Mouse (Mus musculus): Measurements from ENCODE around the gene Myl4. TPM values are rescaled to one million over a fixed set of nuclear protein-coding genes. Genes with fewer than 3 reads are reported as not detected.
"Not testable (repeated sequence)": the region's sequence is repeated elsewhere in the genome, so short reads cannot be mapped to it uniquely, and the experiment has no call there.

The Myl4 gene
- 100 to 1,000 TPM; 832 to 984 TPM for total RNA-seq (2021)

DNA sequence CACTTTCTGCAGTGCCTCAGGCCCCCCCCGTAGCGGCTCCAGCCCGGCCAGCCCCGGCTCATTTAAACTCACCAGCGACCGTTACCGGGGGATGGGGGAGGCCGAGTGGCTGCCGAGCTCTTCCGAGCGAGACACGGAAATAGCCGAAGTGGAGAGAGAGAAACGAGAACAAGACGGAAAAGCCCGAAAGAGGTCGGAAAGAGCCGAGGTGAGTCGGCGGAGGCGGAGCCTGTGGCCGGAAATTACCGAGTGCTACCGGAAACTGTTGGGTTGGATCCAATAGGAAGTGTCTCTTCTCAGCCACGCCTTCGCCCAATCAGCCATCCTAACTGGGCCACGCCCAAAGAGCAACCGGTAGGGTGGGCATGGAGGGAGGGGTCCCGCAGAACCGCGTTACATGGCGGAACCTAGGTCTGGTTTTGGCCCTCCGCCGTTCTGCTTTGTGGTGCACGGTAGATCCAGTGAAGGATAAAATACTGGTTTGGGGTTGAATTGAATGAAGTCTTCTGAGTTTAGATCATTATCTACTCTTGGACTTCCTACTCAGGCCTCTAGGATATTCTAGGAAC is at the start of gene Myl4, which contains the start of gene Cdc27:
TSS of gene Myl4 (plus strand) at position 258 of the 569 bp plus-strand sequence.
TSS of gene Cdc27 (minus strand) at position 215 of the 569 bp plus-strand sequence.
- intact Hi-C loops (cut with DNase I), result no loop called here
- peak; percentile 95 for DNase-seq (ENCODE audit: low spot score)

DNA sequence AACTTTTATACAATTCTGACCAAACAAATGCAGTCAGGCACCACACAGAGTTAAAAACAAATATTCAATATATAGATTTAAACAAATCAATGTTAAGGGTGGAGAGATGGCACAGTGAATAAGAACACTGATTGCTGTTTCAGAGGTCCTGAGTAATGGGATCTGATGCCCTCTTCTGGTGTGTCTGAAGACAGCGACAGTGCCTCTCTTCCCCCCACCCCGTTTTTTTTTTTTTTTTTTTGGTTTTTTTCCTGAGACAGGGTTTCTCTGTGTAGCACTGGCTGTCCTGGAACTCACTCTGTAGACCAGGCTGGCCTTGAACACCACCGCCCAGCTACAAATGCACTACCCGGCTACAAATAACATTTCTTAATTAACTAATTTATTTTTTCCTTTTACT is 42.0 kb upstream of the Myl4 start:
- intact Hi-C loops (cut with DNase I), result no loop called here
- no peak for DNase-seq (ENCODE audit: low spot score)

- DNase-seq (ENCODE audit: low spot score), result no peak
- intact Hi-C loops (cut with DNase I), result no loop called here
These were observed 39.9 kb upstream of the Myl4 start for GRCm38 (mm10) chr11:104510606-104511005.

GRCm38 (mm10) chr11:104512436-104512835 is 38.0 kb upstream of the Myl4 start:
- intact Hi-C loops (cut with DNase I), result no loop called here
- no peak for DNase-seq (ENCODE audit: low spot score)

GRCm38 (mm10) chr11:104525935-104526334 is 24.5 kb upstream of the Myl4 start:
- DNase-seq (ENCODE audit: low spot score), result no peak
- intact Hi-C loops (cut with DNase I), result no loop called here

DNA sequence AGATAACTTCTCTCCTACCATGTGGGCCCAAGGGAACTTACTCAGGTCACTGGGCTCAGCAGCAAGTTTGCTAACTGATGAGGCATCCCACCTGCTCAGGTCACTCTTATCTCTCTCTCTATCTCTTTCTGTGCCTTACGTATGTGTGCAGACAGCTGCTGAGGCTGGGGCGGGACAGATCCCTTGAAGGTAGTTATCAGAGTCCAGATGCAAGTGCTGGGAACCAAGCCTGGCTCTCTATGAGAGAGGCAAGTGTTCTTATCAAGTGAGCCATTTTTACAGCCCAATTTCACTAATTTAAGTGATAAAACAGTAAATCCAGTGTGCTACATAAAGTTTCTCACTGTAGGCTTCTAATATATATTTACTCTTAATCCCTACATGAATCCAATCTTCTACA is 13.6 kb upstream of the Myl4 start:
- intact Hi-C loops (cut with DNase I), result no loop called here
- DNase-seq (ENCODE audit: low spot score), result no peak

GRCm38 (mm10) chr11:104537945-104538555 is 12.4 kb upstream of the Myl4 start:
- intact Hi-C loops (cut with DNase I), result no loop called here
- no peak for DNase-seq (ENCODE audit: low spot score)

- no peak for DNase-seq (ENCODE audit: low spot score)
- intact Hi-C loops (cut with DNase I), result no loop called here
These were observed 10.7 kb upstream of the Myl4 start for GRCm38 (mm10) chr11:104539811-104540210.

DNA sequence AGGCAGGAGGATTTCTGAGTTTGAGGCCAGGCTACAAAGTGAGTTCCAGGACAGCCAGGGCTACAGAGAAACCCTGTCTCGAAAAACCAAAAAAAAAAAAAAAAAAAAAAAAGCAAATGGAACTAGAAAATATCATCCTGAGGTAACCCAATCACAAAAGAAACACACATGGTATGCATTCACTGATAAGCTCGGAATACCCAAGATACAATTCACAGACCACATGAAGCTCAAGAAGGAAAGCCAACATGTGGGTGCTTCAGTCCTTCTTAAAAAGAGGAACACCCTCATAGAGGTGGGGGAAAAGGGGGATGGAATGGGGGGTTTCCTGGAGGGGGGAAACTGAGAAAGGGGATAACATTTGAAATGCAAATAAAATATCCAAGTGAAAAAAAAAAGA is 7.1 kb upstream of the Myl4 start:
- intact Hi-C loops (cut with DNase I); DNase-seq (ENCODE audit: low spot score): not testable (repeated sequence)

GRCm38 (mm10) chr11:104544507-104544906 is 6.0 kb upstream of the Myl4 start:
- intact Hi-C loops (cut with DNase I), result no loop called here
- no peak for DNase-seq (ENCODE audit: low spot score)

DNA sequence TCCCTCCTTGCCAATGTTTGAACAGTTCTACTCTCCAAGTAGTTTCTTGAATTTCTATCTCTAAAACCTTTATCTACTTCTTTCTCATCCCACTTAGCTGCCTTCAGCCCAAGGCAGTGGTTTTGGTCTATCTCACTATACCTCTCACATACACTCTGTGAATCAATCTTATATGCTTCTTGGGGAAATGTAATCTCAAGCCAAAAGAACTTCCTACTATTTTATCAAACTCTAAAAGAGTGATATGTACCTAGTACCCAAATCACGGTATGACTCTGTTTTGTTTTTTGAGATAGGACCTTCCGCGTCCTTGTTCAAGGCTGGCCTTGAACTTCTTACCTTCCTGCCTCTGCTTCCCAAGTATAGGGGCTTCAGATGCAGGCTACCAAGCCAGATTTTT is 3.0 kb upstream of the Myl4 start:
- intact Hi-C loops (cut with DNase I), result no loop called here
- DNase-seq (ENCODE audit: low spot score), result no peak

DNA sequence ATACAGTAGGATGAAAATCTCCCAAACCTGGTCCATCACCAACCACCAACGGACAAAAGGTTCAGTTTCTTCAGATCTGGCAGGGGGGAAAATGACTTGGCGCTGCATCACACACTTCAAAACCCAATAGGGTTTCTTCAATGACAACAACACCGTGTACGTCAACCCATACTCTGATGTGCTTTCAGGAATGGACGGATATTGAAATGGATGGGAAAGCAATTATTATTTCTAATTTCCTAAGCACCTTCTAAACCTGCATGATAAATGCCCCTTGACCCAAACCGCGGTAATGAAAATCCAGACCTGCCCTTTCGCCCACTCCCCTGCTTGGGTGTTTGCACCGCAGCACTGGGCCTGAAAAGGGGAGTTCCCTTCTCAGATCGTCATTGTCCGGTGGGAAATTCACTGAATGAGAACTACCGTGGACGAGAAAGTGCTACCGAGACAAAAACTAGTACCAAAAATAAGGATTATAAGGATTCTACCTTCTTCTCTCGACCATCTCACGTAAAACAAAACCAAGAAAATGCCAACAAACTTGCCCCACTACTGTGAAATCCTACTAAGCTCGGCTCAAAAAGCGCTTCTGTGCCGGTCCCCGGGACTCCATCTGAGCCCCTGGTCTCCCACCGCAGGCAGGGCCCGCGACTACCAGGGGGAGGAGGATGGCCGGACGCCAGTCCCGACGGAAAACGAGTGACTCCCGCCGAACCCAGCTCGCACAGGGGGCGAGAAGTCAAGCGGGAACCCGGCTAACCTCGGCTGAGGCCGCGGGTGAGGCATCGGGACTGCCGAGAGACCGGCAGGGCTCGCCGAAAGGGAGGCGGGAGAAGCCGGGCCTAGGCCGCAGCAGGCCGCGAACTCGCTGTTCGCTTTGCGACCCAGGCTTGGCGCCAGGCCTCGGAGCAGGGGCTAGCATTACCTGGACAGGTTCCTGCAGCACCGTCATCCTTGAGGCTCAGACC is 741 bp upstream of the Myl4 start:
- intact Hi-C loops (cut with DNase I), result no loop called here
- peak; percentile 66 for DNase-seq (ENCODE audit: low spot score)

DNA sequence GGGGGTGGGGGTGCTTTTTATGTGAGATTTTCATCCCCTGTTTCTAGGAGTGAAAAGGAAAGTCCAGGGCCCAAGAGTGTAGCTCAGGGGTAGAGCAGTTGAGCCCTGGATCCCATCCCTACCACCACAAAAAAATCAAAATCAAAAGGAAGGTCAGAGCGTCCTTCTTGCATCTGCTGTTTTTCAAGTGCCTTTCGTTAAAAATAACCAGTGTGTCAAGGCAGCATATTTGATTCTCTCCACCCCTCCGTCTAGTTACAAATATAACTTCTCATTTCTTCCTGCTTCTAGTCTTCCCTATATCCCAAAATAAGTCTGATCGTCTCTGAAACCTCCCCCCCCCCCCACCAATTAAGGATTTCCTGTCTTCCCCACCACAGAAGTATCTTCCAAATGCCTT is 7.6 kb downstream of the Myl4 start:
- no peak for DNase-seq (ENCODE audit: low spot score)
- intact Hi-C loops (cut with DNase I), result no loop called here

GRCm38 (mm10) chr11:104558651-104559403 is 8.4 kb downstream of the Myl4 start:
- no peak for DNase-seq (ENCODE audit: low spot score)
- intact Hi-C loops (cut with DNase I), result no loop called here

DNA sequence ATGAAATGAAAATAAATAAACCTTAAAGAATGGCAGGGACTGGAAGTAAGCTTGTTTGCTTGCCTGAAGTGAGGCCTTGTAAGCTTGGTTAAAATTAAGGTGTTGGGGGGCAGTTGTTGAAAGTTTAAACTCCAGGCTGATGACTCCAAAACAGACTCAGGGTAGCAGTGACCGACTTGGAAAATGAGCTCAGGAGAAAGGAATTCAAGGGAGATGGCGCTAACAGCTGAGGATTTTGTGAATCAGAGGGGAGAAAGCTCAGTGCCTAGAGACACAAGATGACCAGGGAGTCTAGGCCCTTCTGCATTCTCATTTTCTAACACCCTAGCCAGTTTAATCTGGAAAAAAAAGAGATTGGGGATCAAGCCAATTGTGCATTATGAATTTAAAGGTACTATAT is 10.5 kb downstream of the Myl4 start:
- DNase-seq (ENCODE audit: low spot score), result no peak
- intact Hi-C loops (cut with DNase I), result no loop called here

GRCm38 (mm10) chr11:104563496-104563895 is 13.0 kb downstream of the Myl4 start:
- intact Hi-C loops (cut with DNase I), result no loop called here
- no peak for DNase-seq (ENCODE audit: low spot score)

DNA sequence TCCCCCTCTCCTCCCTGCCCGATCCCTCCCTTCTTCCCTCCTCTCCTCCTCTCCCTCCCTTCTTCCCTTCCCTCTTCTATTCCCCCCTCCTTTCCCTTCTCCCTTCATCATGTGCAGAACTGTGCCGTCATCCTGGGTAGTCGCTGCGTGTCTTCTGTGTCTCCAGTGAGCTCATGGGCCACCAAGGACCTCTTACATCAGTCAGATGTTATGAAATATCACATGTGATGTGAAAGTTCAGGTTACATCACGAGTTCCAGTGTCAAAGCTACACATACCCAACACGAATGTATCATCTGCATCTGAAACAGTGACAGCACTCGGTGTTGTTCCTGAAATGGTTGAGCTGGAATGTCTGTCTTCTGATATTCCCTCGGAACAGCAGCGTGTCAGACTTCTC is 14.7 kb downstream of the Myl4 start:
- no peak for DNase-seq (ENCODE audit: low spot score)
- intact Hi-C loops (cut with DNase I), result no loop called here

DNA sequence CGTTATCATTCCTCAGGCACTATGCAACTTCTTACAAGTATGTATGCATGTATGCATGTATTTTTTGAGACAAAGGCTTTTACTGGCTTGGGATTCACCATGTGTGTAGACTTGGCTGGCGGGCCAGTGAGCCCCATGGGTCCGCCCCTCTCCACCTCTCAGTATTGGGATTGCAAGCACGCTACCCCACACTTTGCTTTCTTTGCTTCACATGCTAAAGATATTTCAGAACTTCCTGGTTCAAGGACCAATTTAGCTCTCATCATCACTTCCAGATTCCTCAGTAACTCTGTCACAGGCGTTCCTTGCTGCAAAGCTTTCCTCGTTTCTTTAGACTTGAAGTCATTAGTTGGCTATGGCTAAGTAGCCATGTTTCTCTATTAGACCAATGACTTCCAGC is 15.6 kb downstream of the Myl4 start:
- DNase-seq (ENCODE audit: low spot score), result no peak
- intact Hi-C loops (cut with DNase I), result no loop called here

DNA sequence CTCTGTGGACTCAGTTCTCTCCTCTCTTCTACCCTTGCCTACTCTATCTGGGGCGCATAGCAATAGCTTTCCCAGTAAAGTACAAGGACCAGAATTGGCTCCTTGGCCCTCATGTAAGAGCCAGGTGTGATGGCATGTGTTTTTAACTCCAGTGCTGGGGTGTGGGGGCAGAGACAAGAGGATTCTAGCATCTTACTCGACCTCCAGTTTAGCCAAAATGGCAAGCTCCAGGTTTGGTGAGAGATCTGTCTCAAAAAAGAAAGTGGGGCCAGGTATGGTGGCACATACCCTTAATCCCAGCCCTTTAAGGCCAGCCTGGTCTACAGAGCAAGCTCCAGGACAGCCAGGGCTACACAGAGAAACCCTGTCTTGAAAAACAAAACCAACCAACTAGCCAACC is 16.3 kb downstream of the Myl4 start:
- intact Hi-C loops (cut with DNase I), result no loop called here
- DNase-seq (ENCODE audit: low spot score), result no peak

DNA sequence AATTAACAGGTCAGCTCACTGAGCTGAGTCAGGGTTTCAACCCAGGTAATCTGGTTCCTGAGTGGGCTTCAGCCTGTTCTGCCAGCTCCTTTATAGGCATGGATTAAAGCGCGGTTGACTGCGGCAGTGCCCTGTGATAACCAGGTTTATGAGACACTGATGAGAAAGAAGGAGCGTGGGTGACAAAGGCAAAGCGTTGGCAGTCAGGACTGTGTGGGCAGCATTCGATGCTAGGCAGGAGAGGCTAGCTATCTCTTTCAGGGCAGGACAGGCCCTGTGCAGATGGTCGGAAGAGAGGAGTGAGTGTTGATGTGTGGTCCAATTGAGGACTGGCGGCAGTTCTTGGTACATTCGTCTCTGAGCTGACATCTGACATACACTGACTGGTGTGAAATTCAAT is 17.3 kb downstream of the Myl4 start:
- DNase-seq (ENCODE audit: low spot score), result no peak
- intact Hi-C loops (cut with DNase I), result no loop called here
